Mouse (Mus musculus) myocyte (in vitro differentiated cells): ENCODE results near the gene Mrtfb.

Experiments
- CEBPB ChIP-seq: IDR thresholded peaks from 2 replicates; pipeline ENCODE4 v1.6.1; 2011; ENCODE audit warnings: mild to moderate bottlenecking, moderate library complexity; ENCODE audit not compliant: poor library complexity, insufficient read depth, severe bottlenecking
- E2F4 ChIP-seq: IDR thresholded peaks from one replicate; pipeline ENCODE4 v1.6.1; 2011; ENCODE audit warnings: mild to moderate bottlenecking, control low read depth, moderate library complexity; ENCODE audit not compliant: insufficient read depth
- MAX ChIP-seq: IDR thresholded peaks from one replicate; pipeline ENCODE4 v1.6.1; 2011; ENCODE audit warnings: low read depth, mild to moderate bottlenecking, control low read depth
- MYOG ChIP-seq, 3 experiments: IDR thresholded peaks; one replicate each; pipeline ENCODE4 v1.6.1; 2011; ENCODE audit warnings: control low read depth in 2 of 3, low read depth in 2 of 3, mild to moderate bottlenecking in 2 of 3; ENCODE audit not compliant: insufficient read length in 2 of 3, control insufficient read depth in 1 of 3, insufficient read depth in 1 of 3
- POLR2A ChIP-seq: IDR thresholded peaks from one replicate; pipeline ENCODE4 v1.6.1; 2011; ENCODE audit warnings: low read depth, mild to moderate bottlenecking, control low read depth, moderate library complexity; ENCODE audit not compliant: insufficient read length
- POLR2AphosphoS2 ChIP-seq: IDR thresholded peaks from one replicate; pipeline ENCODE4 v1.6.1; 2011; ENCODE audit warnings: low read depth, control low read depth; ENCODE audit not compliant: insufficient read length
- SRF ChIP-seq: IDR thresholded peaks from one replicate; pipeline ENCODE4 v1.6.1; 2011; ENCODE audit warnings: low read depth; ENCODE audit not compliant: control insufficient read depth, insufficient read length
- TCF12 ChIP-seq: IDR thresholded peaks from one replicate; pipeline ENCODE4 v1.6.1; 2011; ENCODE audit warnings: mild to moderate bottlenecking, control low read depth; ENCODE audit not compliant: poor library complexity, insufficient read depth, severe bottlenecking
- USF1 ChIP-seq: IDR thresholded peaks from one replicate; pipeline ENCODE4 v1.6.1; 2011; ENCODE audit warnings: low read depth, mild to moderate bottlenecking, control low read depth, moderate library complexity

DNA sequence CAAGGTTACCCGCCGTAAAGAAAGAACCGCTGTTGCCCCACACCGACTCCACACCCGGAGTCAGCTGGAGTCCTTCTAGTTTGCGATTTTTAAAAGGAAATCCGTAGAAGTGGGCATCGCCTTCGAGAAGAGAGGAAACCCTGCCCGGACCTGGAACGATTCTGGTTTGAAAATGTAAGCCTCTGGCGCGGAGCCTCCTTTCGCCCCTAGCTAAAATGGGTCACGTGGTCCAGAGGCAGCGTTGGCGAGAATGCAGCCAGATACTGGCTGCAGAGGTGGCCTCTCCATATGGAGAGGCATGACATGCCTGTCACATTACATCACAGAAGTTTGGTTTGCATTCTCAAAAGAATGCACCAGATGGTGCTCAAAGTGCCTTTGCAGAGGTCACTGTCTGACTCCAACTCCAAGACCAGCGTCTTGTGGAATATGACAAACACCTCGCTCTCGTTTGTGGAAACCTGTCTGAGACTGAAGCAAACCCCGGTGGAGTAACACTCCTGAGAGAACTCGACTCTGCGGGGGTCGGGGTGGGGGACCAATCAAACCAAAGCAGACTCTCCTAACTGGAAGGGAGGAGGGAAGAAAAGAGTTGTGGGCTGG lies 181.6 kb downstream of the Mrtfb start:
- TF ChIP-seq TCF12 = no peak
- no peak for TF ChIP-seq POLR2A
- TF ChIP-seq CEBPB = no peak
- TF ChIP-seq POLR2AphosphoS2 = no peak
- no peak for TF ChIP-seq MYOG (IDR thresholded peaks at IDR 0.05; ENCODE audit: control insufficient read depth in 1 of 3, insufficient read depth in 1 of 3, insufficient read length in 2 of 3, low read depth in 2 of 3)
- peak; percentile 96 for TF ChIP-seq USF1
- TF ChIP-seq MAX = no peak
- TF ChIP-seq E2F4 = no peak
- no peak for TF ChIP-seq SRF
